Mouse (Mus musculus) CH12.LX (cell line): Measurements from ENCODE around the gene Slc16a13.

Experiments
- BHLHE40 ChIP-seq: IDR thresholded peaks from 2 replicates; pipeline ENCODE4 v1.6.1; 2011; ENCODE audit warnings: mild to moderate bottlenecking, low read depth, low read length, improper control_type of control experiment
- CTCF ChIP-seq, 2 experiments: IDR thresholded peaks in 1 of 2; conservative IDR thresholded peaks in 1 of 2; 2 replicates each; pipeline ENCODE4 v1.5.1; 2011 to 2012; ENCODE audit warnings: low read depth in 2 of 2, low read length in 2 of 2, improper control_type of control experiment in 1 of 2, inconsistent platforms in 1 of 2, mild to moderate bottlenecking in 1 of 2, moderate library complexity in 1 of 2
- ELF1 ChIP-seq: IDR thresholded peaks from 2 replicates; pipeline ENCODE4 v1.6.1; 2014; ENCODE audit warnings: low read depth, mild to moderate bottlenecking, inconsistent platforms, low read length, improper control_type of control experiment
- EP300 ChIP-seq: IDR thresholded peaks from 2 replicates; pipeline ENCODE4 v1.6.1; 2011; ENCODE audit warnings: low read length, improper control_type of control experiment
- ZMIZ1 ChIP-seq: IDR thresholded peaks from 2 replicates; pipeline ENCODE4 v1.6.1; 2012; ENCODE audit warnings: low read depth, mild to moderate bottlenecking, inconsistent platforms, low read length, improper control_type of control experiment

GRCm38 (mm10) chr11:70189319-70190134, 31.3 kb downstream of the Slc16a13 start:
- TF ChIP-seq EP300 (no peak), BHLHE40 (no peak), ELF1 (no peak), CTCF (conservative IDR thresholded peaks at IDR 0.05 in 1 of 2, IDR thresholded peaks at IDR 0.05 in 1 of 2; ENCODE audit: low read depth in 2 of 2, low read length in 2 of 2) (no peak), ZMIZ1 (no peak)
